Mouse (Mus musculus) ES-Bruce4 (cell line): ENCODE data around the gene Fam83g.

Source experiments
- CTCF ChIP-seq: IDR thresholded peaks from one replicate; pipeline ENCODE4 v1.8.1; 2011; ENCODE audit warnings: low read depth, low read length
- EP300 ChIP-seq: IDR thresholded peaks from 2 replicates; pipeline ENCODE4 v1.6.1; 2011; ENCODE audit warnings: low read depth, low read length; ENCODE audit not compliant: insufficient read depth
- POLR2A ChIP-seq: IDR thresholded peaks from one replicate; pipeline ENCODE4 v1.8.1; 2011; ENCODE audit warnings: low read length; ENCODE audit not compliant: insufficient read depth

DNA sequence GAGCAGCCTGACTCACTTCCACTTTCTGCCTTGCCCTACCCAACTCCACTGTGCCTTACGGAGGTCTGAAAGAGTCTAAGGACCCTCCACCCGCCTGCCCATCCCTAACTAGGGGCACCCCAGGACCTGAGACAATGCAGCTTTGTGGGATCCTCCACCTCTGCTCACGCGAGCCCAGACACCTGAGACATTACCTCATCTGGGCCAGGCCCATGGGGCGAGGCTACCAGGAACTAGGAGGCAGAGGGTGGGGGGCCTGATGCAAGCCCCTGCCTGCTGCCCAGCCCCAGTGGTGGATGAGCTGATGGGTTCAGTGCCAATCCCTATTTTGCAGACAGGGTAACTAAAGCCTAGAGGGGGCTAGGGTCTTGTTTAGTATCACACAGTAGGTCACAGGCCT, 15.6 kb downstream of the Fam83g start:
- TF ChIP-seq CTCF (no peak), POLR2A (no peak), EP300 (no peak)
